Mouse (Mus musculus): ENCODE measurements around the gene C4b. TPM values are rescaled to one million over a fixed set of nuclear protein-coding genes. Genes with fewer than 3 reads are reported as not detected.

C4b gene
- polyA plus RNA-seq, 1 experiment from 2014 or later, result 1.2 TPM

DNA sequence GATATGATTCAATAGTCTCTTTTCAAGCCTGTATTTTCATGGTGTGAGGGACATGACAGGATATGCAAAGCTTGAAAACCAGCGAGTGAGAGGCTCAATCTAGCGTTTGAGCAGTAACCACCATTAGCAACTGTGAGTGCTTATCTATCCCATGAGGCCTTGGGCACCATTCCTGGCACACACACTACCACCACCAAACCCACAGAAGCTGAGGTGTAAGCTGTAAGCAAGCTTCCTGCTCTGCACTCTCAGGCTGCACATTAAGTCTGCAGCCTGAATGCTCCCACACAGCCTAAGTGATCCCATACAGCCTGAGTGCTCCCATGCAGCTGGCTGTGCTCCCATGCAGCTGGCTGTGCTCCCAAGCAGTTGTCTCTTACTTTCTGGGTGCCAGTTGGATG, 43.0 kb downstream of the C4b start:
- H3K27ac ChIP-seq, result no peak overlapping the region
- no peaks in the 10 kb centered on the region for H3K36me3 ChIP-seq
- no peaks in the 10 kb centered on the region for H3K27me3 ChIP-seq
- WGBS (ENCODE audit: insufficient replicate concordance), result 40% methylated on average over 2 of the region's 2 CpGs
- no peak overlapping the region for H3K4me3 ChIP-seq (replicated peaks)
- H3K4me1 ChIP-seq (replicated peaks), result no peaks in the 10 kb centered on the region
- H3K9me3 ChIP-seq (replicated peaks), result no peaks in the 10 kb centered on the region
- no peak for DNase-seq
- no peak overlapping the region for H3K4me2 ChIP-seq
- no peak overlapping the region for H3K9ac ChIP-seq
- no peak for ATAC-seq (ENCODE audit: low read depth)

DNA sequence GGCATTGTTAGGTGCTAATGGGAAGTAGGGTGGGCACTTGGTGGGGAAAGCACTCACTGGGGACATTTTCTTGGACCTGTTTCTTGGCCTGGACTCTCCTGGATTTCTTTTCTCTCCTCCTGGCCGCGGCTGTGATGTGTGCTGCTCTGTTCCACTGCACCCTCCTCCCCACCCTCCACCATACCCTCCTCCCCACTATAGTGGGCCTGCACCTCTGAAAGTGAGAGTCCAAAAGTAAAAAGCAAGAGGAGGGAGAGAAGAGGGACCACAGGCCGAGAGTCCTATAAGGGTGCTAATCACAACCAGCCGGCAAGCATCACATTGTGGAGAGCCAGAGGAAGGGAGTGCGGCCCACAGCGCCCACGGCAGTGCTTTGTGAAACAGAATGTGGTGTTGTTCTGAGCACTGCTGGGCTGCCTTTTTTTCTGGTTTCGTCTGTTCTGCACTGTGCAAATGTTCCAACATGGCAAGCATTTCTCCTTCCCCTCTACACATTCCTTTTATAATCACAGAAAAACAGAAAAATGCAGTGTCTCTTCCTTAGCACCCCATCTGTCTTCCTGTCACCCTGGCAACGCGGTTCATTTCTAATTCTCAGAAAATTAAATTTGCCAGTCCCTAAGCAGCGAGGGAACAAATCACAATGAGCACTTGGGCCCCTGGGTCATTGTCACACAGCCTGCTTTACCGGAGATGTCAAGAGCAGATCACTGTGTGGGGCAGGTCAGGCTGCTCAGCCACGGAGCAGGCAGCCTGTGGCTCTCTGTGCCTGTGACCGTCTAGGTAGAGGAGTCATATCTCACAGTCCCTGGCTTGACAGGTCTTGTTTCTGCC, 43.9 kb downstream of the C4b start:
- H3K9me3 ChIP-seq (replicated peaks), result no peaks in the 10 kb centered on the region
- DNase-seq (no peak), ATAC-seq (ENCODE audit: low read depth) (no peak)
- H3K4me2 ChIP-seq, result no peak overlapping the region
- H3K4me3 ChIP-seq (replicated peaks), result no peak overlapping the region
- H3K36me3 ChIP-seq, result no peaks in the 10 kb centered on the region
- H3K27ac ChIP-seq, result no peak overlapping the region
- H3K4me1 ChIP-seq (replicated peaks), result no peaks in the 10 kb centered on the region
- H3K9ac ChIP-seq, result no peak overlapping the region
- 56% methylated on average over 14 of the region's 14 CpGs for WGBS (ENCODE audit: insufficient replicate concordance)
- no peaks in the 10 kb centered on the region for H3K27me3 ChIP-seq

DNA sequence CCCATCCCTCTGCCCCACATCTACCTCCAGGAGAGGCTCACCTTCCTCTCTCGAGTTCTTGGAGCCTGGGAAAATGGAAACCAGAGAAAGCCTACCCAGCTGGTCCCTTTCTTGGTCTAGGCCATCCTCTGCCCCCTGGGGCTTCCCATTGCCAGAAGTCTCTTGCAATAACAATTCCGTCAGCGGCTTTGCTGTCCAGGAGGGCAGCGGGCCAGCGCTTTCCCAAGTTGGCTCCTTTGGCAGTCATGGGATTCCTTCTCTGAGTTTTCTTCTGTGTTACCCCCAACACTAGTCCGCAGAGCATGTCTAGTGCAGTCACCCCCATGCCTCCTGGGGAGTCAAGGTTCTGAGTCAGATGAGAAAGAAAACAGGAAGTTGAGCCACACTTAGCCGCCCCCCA, 50.8 kb downstream of the C4b start:
- H3K36me3 ChIP-seq, result no peaks in the 10 kb centered on the region
- H3K27me3 ChIP-seq, result no peaks in the 10 kb centered on the region
- ATAC-seq (ENCODE audit: low read depth) (no peak), DNase-seq (no peak)
- no peak overlapping the region for H3K9ac ChIP-seq
- no peak overlapping the region for H3K4me2 ChIP-seq
- H3K9me3 ChIP-seq (replicated peaks), result no peaks in the 10 kb centered on the region
- 61% methylated on average over 7 of the region's 7 CpGs for WGBS (ENCODE audit: insufficient replicate concordance)
- H3K27ac ChIP-seq, result no peak overlapping the region
- H3K4me1 ChIP-seq (replicated peaks), result no peaks in the 10 kb centered on the region
- H3K4me3 ChIP-seq (replicated peaks), result no peak overlapping the region

DNA sequence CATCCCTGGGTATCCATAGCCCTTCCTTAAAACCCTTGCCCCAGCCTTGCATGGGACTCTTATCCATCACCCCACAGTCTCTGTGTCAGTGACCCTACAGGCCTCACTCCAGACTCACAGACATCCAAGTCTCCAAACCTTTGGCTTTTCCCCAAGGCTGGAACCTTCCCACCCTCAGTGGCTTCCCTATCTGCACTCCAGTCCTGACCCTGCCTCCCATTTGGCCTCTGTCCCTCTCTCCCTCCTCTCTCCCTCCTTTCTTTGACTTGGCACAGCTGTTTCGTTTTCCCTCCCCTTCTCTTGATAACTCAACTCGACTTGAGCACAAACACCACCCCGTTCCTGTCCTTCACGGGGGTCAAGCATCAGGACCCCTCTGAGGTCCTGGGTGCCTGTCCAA, 53.2 kb downstream of the C4b start:
- no peaks in the 10 kb centered on the region for H3K4me1 ChIP-seq (replicated peaks)
- no peaks in the 10 kb centered on the region for H3K9me3 ChIP-seq (replicated peaks)
- H3K4me3 ChIP-seq (replicated peaks), result no peak overlapping the region
- H3K36me3 ChIP-seq, result no peaks in the 10 kb centered on the region
- H3K4me2 ChIP-seq, result no peak overlapping the region
- no peaks in the 10 kb centered on the region for H3K27me3 ChIP-seq
- H3K27ac ChIP-seq, result no peak overlapping the region
- ATAC-seq (ENCODE audit: low read depth) (no peak), DNase-seq (no peak)
- H3K9ac ChIP-seq, result no peak overlapping the region
- whole genome bisulfite sequencing (ENCODE audit: insufficient replicate concordance), result 50% methylated on average over 4 of the region's 4 CpGs

DNA sequence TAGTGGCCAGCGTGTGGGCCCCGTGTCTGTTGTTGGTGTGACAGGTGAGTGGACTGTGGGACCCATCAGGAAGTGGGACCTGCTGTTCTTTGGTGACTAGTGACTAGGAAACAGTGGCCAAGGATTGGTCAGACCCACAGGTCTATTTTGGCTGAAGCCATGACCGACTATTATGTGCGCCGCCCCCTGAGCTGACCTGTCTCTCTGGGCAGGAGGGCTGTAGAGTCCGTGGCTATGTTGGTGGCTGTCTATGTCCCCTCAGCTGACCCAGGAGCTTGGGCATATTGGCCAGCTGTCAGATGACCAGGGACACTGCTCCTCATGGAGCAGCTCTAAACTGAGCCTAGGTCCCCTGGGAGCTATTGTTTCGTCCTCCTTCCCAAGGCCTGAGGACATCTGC, 54.8 kb downstream of the C4b start:
- ATAC-seq (ENCODE audit: low read depth) (no peak), DNase-seq (no peak)
- 74% methylated on average over 7 of the region's 7 CpGs for WGBS (ENCODE audit: insufficient replicate concordance)
- Histone ChIP-seq H3K4me3 (replicated peaks) (no peak overlapping the region), H3K36me3 (no peaks in the 10 kb centered on the region), H3K27me3 (peaks cover 2% of the 10 kb centered on the region; the same call in 1 of the 2 replicates), H3K9me3 (replicated peaks) (no peaks in the 10 kb centered on the region), H3K27ac (no peak overlapping the region), H3K9ac (no peak overlapping the region), H3K4me1 (replicated peaks) (no peaks in the 10 kb centered on the region), H3K4me2 (no peak overlapping the region)

DNA sequence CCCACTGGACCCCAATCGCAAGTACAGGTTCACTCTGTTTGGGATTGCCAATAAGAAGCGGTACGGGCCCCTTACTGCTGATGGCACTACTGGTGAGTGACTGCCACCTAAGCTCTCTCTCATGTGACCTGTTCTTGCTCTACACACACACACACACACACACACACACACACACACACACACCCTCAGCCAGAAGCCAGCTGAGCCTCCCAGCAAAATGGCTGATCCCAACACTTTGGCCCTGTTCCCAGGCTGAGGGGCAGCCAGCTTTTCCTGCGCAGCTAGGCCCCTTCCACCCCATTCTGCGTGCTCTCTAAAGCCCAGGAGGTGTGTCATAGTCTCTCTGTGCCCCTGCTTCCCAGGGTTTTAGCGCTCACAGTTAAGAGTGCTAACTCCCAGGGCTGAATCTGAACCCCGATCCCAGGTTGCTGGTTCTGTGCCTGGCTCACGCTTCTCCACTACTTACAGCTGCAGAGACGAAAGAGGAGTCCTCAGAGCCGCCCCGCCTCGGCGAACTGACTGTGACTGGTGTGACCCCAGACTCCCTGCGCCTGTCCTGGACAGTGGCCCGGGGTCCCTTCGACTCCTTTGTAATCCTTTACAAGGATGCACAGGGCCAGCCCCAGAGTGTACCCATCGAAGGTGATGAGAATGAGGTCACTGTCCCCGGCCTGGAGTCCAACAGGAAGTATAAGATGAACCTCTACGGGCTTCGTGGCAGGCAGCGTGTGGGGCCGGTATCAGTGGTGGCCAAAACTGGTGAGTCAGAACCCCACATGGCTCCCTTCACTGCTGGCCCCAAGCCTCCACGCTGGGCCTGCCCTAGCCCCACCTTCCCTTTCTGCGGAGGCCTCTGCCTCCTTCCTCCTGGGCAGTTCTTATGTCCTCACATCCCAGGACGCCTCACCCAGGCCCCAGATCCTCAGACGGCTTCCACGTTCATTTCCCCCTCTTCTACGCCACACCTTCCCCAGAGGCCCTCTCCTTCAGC, 58.3 kb downstream of the C4b start:
- H3K9me3 ChIP-seq (replicated peaks), result no peaks in the 10 kb centered on the region
- H3K4me3 ChIP-seq (replicated peaks), result no peak overlapping the region
- DNase-seq, result no peak
- no peak overlapping the region for H3K27ac ChIP-seq
- WGBS (ENCODE audit: insufficient replicate concordance), result 54% methylated on average over 28 of the region's 28 CpGs
- H3K27me3 ChIP-seq, result peaks cover 23% of the 10 kb centered on the region
- no peaks in the 10 kb centered on the region for H3K36me3 ChIP-seq
- no peak overlapping the region for H3K4me2 ChIP-seq
- H3K4me1 ChIP-seq (replicated peaks), result peaks cover 7% of the 10 kb centered on the region
- no peak for ATAC-seq (ENCODE audit: low read depth)
- H3K9ac ChIP-seq, result no peak overlapping the region

DNA sequence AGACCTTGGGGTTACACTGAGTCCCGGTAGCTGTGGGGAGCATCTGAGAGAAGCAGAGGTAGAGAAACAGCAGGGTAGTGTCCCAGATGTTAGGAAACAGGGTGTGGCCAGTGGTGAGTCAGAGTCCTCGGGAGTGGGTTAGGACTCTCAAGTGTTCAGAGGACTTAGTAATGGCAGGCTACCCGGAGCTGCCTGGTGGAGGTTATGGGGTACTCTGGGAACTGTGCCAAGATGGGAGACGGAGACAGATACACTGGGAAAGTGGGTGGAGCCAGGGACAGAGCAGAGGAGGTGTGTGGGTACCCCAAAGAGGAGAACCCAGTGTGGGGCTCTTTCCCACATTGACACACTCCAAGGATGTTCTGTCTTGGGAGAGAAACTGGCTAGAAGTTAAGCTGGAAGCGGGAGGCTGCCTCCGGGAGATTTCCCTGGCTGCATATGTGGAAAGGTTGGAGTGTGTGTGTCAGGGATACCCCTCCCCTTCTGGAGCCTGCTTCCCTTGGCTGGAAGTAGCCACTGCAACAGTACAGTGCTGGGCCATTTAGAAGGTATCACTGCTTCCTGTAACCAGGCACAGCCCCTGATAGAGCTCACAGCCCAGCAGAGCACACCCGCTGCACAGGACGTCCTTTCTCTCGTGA, 59.3 kb downstream of the C4b start:
- no peak overlapping the region for H3K4me3 ChIP-seq (replicated peaks)
- no peak overlapping the region for H3K9ac ChIP-seq
- H3K27me3 ChIP-seq, result peaks cover 33% of the 10 kb centered on the region
- no peak for ATAC-seq (ENCODE audit: low read depth)
- H3K27ac ChIP-seq, result no peak overlapping the region
- no peaks in the 10 kb centered on the region for H3K36me3 ChIP-seq
- H3K4me2 ChIP-seq, result no peak overlapping the region
- peaks cover 7% of the 10 kb centered on the region for H3K4me1 ChIP-seq (replicated peaks)
- no peak for DNase-seq
- WGBS (ENCODE audit: insufficient replicate concordance), result 53% methylated on average over 9 of the region's 9 CpGs
- H3K9me3 ChIP-seq (replicated peaks), result no peaks in the 10 kb centered on the region

DNA sequence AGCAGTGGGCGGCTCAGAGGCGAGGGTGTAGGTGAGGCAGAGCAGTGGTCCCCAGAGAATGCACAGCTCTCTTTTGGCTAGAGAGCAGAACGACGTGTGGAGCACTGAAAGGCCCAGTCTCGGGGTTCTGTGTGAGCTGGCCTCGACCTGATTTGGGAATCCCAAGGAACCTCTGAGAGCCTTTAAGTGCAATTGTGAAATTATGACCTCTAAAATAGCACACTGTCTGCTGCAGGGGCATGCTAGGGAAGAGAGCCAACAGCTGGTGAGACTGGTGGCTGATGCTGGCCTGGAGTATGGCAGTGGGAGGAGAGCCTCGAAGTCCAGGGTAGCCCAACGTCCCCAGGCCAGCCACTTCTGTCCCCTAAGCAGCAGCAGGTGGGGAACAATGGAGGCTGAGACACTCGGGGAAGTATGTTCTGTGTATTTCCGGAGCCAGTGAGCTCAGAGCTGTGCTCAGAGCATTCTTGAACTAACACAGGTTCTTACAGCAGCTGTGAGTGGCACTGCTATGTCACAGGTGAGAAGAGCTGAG, 59.9 kb downstream of the C4b start:
- no peak overlapping the region for H3K4me2 ChIP-seq
- DNase-seq, result no peak
- no peaks in the 10 kb centered on the region for H3K36me3 ChIP-seq
- ATAC-seq (ENCODE audit: low read depth), result no peak
- H3K4me1 ChIP-seq (replicated peaks), result peaks cover 7% of the 10 kb centered on the region
- no peaks in the 10 kb centered on the region for H3K9me3 ChIP-seq (replicated peaks)
- H3K9ac ChIP-seq, result no peak overlapping the region
- no peak overlapping the region for H3K4me3 ChIP-seq (replicated peaks)
- peaks cover 40% of the 10 kb centered on the region for H3K27me3 ChIP-seq
- H3K27ac ChIP-seq, result no peak overlapping the region
- 50% methylated on average over 10 of the region's 10 CpGs for WGBS (ENCODE audit: insufficient replicate concordance)

DNA sequence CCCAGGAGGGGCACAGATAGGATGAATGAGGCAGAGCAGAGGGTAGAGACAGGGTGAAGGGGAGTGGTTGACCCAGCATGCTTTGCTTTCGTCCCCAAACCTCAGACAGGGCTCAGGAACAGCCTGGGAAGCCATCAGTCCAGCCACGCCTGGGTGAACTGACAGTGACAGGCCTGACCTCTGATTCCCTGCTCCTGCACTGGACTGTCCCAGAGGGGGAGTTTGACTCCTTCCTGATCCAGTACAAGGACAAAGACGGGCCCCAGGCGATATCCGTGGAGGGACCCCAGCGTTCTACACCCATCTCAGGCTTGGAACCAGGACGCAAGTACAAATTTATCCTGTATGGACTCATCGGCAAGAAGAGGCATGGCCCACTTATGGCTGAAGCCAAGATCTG, 60.5 kb downstream of the C4b start:
- 64% methylated on average over 8 of the region's 8 CpGs for WGBS (ENCODE audit: insufficient replicate concordance)
- Histone ChIP-seq H3K9me3 (replicated peaks) (no peaks in the 10 kb centered on the region), H3K36me3 (no peaks in the 10 kb centered on the region), H3K4me3 (replicated peaks) (no peak overlapping the region), H3K4me2 (no peak overlapping the region), H3K27me3 (peaks cover 44% of the 10 kb centered on the region), H3K9ac (no peak overlapping the region), H3K27ac (no peak overlapping the region), H3K4me1 (replicated peaks) (peaks cover 7% of the 10 kb centered on the region)
- ATAC-seq (ENCODE audit: low read depth), result no peak
- no peak for DNase-seq

DNA sequence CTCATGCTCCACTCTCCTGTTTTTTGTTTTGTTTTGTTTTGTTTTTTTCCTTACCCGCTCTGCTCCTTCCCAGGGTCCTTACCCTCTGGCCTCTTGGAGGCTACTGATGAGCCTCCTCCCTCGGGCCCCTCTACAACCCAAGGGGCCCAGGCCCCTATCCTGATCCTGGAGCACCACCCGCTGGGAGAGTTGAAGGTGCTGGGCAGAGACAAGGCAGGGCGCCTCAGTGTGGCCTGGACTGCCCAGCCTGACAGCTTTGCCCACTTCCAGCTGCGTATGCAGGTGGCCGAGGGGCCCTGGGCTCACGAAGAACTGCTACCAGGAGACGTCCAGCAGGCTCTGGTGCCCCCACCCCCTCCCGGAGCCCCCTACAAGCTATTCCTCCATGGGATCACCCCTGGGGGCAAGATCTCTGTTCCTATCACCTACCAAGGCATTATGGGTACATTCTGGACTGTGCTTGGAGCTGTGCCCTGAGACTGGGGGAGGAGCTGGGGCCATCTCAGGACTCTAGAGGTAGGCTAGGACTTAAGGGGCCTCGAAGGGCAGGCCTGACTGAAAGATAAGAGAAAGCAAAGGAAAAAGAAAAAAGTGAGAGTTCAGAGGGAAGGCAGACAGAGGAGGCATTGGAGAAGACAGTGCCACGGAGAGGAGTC, 61.7 kb downstream of the C4b start:
- H3K27me3 ChIP-seq, result peaks cover 55% of the 10 kb centered on the region
- no peak overlapping the region for H3K4me2 ChIP-seq
- no peak overlapping the region for H3K4me3 ChIP-seq (replicated peaks)
- H3K9ac ChIP-seq, result no peak overlapping the region
- WGBS (ENCODE audit: insufficient replicate concordance), result 55% methylated on average over 11 of the region's 11 CpGs
- no peaks in the 10 kb centered on the region for H3K9me3 ChIP-seq (replicated peaks)
- no peaks in the 10 kb centered on the region for H3K36me3 ChIP-seq
- DNase-seq (no peak), ATAC-seq (ENCODE audit: low read depth) (no peak)
- no peak overlapping the region for H3K27ac ChIP-seq
- H3K4me1 ChIP-seq (replicated peaks), result peaks cover 7% of the 10 kb centered on the region
